Mouse (Mus musculus) fibroblast of lung, adult 2 months (primary cell): ENCODE measurements at regions not wholly inside any gene's neighbourhood (a gene's known extent, or its start where the extent isn't known, plus 50 kb on each side); places are given as distances from the start of the nearest gene placed in this dataset.
"Not testable (repeated sequence)": the region's sequence is repeated elsewhere in the genome, so short reads cannot be mapped to it uniquely, and the experiment has no call there.

Experiments used
- DNase-seq: peaks from one replicate; pipeline ENCODE4 v3.0.0-alpha.2; 2011; ENCODE audit warnings: low read depth

DNA sequence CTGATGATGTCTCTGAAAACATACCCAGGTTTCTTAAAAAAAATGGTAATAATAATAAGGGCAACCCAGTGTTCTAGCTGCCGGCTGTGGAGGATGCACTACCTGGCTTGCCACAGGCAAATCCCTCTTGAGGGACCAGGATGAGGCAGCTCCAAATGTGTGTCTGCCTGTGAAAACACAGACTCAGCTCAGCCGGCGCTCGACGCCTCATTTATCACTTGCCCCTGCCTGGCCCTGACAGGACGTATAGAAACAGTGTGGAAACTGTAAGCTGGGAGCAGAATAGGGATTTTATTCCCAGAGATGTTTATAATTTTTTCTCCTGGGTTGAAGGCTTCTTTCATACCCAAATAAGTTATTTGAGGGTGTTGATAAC is 167.2 kb upstream of the Sulf2 start:
- no peak for DNase-seq

DNA sequence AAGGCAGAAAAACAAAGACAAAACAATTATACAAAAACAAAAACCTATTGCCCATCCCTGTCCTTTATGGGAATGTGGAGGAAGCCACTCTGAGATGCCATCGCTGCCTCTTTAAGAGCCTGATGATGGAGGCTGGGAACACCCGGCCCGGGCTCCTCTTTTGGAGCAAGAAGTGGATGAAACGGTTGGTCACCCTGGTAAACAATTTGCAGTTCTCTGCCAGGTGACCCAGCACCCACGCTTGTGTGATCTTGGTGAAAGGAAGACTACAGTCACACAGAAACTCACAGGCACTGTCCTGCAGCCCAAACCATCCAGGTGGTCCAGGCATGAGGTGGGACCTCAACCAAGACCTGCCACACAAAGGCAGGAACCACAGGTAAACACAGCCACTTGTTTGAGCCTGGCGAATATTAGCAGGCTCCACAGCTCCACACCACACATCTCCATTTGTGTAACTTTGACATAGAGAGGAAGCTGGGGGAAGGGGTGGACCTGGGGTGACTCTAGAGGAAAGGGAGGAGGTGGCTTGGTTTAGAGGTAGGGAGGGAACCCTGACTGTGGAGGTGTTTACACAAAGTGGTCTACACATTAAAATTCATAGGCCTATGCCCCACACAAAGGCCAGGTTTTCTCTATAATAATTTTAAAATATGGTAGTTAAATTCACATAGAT is 166.7 kb upstream of the Sulf2 start:
- no peak for DNase-seq

DNA sequence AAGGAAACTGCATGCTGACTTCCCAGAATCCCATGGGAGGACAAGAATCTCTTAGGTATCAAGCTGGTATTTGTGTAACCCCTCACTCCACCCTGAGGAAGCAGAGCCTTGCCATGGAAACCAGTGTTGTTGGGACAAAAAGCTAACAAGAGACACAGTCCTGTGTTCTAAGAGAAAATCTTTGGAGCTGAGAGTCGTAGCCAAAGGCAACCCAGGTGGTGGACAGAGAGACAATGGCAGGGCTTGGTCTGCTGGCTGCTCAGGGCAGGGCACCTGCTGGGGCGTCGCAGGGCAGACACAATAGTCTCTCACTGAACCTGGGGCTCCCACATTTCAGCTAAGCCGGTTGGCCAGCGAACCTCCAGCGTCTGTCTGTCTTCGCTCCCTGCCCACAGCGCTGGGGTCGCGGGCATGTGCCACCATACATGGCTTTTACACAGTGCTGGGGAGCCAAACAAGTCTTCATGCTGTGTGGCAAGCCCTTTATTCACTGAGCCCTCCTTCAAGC is 161.0 kb upstream of the Sulf2 start:
- DNase-seq = no peak

DNA sequence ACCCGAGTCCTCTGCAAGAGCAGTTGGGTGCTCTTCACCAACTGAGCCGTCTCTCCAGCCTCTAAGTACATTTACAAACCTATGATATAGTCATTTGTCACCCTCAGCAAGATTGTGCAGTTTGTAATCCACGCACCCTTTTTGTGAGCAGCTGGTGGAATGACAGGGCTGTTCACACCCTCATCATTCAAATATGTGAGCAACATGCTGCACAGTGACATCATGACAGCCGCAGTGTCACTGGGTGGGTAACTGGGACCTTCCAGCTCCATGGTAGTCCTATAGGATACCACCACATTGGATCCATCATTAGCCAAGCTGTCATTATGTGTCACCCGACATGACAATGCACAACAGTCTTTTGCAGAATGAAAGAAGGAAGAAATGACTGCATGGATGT is 155.0 kb upstream of the Sulf2 start:
- no peak for DNase-seq

DNA sequence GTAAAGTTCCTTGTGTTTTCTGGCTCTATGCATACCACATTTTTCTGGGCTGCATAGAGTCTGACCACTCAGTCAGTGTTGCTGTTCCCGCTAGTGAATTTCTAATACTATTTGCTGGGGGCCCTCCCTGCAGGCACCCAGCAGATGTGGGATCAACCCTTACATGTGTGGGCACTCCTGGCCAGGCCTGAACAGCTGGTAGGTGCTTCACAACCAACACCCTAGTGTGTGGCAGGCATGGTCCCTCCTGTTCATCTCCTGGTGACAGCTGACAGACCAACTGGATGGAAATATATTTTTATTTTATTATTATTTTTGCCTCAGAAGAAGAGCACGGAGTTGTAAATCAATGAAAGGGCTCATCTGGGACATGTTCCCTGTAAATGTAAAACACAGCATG is 154.4 kb upstream of the Sulf2 start:
- no peak for DNase-seq

DNA sequence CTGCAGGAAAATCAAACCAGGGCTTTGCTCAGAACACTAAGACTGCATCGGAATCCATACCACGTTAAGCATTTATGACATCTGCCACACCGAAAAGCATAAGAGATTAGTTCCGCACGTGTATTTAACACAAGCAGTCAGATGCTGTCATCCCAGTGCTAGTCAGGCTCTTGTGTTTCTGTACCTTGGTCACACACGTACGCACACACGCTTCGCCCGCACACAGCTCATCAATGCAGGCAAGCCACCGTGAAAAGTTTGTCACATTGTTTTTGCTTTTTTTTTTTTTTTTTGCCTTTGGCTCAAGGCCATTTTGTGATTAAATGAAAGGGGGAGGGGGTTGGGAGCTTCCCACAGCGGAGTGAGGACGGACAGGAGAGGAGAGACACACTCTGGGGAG is 152.1 kb upstream of the Sulf2 start:
- DNase-seq = no peak

DNA sequence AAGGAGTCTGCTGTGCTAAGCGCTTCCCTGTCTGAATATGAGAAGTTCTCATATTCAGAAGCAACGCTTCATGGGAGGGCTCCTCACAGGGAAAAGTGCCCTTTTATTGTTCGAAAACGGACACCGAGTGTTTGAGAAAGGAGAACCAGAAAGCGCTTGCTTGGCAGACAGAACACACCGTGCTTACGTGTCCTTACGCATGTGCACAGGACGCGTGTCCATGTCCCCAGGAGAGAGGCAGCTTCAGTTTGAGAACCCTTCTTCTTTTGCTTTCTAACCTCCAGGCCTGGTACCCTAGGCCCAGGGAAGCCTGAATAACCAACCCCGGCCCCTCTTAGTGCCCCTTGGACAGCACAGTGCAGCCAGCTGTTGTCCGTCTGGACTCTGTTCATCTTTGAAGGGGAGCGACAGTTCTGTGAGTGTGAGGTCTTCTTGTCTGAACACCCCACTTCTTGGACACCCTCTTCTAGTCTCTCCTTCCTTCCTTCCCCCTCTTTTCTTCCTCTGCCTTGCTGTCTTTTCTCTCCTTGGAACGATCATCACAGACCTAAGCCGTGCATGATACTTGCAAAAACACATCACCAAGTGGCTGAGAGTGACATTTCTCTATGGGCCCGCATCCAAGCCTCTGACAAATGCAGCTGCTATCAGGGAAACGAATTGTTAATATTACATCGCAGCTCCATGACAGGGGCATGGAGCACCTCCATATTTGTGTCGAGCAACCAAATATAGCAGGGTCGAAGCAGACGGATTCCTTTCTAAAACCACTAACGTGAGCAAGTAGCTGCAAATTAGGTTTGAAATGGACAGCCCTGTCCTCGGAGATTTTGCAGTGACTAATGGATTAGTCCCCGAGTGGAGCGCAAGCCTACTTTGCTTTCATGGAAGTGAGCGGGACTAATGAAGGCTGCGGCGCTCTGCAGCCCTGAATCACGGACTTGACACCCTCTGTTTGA is 149.9 kb upstream of the Sulf2 start:
- DNase-seq = no peak

DNA sequence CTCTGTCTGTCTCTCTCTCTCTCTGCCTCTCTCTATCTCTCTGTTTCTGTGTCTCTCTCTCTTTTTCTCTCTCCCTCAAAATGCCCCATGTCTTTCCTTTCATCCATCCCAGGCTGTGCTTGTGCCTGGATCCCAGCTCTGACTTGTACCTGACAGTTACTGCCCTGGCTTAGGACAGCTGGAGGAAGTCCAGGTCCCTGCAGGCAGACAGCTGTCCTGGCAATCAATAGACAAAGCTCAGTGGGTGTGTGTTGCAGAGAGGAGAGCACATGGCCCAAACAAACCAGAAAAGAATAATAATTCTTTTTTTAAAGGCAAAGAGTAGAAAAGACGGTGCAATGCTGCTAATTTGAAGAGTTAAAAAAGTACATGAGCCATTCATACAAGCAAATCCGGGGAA is 148.4 kb upstream of the Sulf2 start:
- DNase-seq = no peak

DNA sequence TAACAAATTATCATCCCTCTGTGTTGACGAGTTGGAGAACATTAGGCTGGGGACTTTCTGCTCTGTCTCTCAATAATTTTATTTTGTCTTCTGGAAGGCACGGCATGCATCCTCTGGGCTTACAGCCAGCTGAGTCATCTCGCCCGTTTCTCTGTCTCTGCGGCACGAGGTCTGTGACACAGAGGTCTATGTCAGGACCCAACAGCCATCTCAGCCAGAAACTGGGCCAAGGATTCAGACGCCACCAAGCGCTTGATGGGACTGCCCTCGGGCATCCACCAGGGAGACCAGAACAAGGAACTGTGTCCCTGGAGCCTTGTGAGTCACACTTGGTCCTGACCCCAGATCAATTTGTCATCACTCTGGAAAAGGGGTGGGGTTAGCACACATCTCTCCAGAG is 145.7 kb upstream of the Sulf2 start:
- DNase-seq = peak; percentile 58

DNA sequence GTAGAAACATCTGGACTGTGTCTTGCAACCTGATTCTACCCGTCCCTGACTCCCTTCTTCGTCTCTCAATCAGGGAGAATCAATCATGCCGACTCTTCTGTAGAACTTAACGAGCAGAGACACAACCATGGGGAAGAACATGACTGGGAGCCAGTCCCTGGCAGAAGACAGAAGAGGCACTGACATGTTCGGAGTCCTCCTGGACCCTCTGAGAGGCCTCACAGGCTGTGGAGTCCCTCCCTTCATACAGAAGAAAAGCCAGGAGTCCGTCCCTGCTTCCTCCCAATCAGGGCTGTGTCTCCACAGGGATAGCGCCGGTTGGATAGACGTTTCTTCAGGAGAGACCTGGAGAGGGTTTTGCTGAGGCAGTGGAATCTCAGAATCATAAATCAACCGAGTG is 139.2 kb upstream of the Sulf2 start:
- DNase-seq = no peak

DNA sequence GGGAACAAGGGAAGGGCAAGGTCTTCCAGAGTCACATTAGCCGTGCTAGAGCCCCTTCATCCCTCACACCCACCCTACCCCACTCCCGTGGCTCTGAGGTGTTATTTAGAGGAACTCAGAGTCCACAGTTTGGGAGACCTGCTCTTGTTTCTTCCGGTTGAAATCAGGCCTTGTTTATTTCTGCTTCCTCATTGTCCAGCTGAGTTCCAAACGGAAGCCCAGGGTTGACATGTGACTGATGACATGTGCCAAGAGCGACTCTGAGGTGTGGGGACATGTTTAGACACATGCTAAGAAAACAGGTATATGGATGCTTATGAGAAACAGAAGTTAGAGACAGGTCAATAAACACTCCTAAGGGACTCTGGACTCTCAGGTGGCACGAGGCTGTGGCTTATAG is 137.5 kb upstream of the Sulf2 start:
- no peak for DNase-seq

DNA sequence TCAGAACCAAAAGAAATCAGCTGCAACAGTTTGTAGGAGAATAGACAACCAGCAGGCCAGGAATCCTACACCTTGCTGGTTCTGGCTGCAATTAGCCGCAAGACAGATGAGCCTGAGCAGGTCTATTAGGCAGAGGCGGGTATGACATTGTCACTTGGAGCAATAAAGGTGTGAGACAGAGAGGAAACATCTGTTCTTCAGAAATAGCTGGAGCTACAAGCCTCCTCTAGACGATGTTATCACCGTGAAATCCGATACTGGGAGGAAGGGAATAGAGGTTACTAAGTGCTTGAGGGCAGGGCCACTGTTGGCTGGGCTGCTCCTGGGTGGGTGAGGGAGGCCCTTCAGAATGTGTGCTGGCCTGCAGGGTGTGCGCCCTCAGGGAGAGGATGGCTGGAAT is 135.8 kb upstream of the Sulf2 start:
- DNase-seq = peak; percentile 3

DNA sequence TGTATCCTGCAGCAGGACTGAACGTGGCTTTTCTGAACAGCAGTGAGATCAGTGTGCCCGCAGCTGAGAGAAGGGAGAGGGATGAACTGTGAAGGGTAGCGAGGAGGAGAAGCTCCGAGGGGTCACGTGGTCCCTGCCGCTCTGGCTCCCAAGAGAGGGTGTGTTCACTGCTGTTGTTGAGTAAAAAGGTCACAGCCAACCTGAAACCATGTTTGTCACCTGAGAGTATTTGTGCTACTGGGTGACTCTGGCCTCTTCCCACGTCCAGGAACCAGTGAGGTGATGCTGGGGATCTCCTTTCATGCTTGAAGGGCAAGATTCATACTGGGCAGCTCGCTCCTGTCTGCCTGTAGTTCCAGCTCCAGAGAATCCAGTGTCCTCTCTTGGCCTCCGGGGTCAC is 135.4 kb upstream of the Sulf2 start:
- DNase-seq = no peak

DNA sequence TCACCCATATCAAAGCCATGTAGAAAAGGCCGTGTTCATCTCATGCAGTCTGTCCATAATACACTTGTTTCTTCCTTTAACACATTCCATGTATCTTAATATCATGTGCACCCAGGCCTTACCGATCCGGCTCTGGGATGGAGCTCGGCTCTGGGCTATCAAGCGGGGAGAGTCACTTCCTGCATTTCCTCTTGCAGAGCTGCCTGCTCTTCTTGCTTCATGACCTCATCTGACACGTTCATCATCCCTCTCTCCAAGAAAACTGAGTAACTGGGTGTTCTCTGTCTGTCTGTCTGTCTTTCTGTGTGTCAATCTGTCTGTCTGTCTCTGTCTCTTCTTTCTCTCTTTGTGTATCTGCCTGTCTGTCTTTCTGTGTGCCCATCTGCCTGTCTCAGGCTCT is 133.7 kb upstream of the Sulf2 start:
- no peak for DNase-seq

DNA sequence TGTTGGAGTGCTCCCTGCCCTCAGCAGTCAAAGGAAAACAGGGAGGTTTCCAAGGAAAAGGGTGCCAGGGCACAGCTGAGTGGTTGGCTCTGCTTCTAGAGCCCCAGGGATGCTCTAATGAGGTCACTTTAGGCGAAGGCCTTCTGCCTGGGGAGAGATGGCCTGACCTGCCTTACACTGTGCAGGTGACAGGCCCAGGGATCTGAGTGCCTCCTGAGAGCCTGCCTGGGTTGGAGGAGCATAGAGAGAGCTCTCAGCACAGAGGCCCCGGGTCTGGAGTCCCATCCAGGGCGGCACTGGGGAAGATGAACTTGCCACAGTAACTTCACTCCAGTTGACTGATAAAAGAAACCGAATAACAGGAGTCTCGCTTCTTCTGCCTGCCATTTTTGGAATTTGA is 125.7 kb upstream of the Sulf2 start:
- DNase-seq = not testable (repeated sequence)

DNA sequence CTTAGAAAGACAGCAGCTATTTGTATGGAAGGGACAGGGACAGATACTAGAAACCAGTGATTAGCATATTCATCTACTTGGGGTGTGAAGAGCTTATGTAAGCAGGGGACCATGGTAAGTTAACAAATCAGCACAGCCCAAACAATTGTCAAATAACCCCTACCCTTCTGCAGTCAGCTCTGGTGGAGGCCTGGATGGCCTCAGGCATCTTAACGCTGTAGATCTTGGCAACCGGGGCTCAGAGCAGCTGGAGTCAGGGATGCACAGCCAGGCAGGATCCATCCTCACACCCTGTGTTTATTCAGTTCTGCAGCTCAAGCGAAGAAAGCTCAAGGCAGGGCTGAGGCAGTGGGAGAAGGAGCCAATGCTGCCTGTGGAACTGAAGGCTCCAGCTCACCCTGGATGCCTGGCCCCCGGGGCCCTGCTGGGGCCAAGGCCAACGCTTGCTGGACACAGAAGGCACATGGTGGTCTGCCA is 125.2 kb upstream of the Sulf2 start:
- DNase-seq = no peak

DNA sequence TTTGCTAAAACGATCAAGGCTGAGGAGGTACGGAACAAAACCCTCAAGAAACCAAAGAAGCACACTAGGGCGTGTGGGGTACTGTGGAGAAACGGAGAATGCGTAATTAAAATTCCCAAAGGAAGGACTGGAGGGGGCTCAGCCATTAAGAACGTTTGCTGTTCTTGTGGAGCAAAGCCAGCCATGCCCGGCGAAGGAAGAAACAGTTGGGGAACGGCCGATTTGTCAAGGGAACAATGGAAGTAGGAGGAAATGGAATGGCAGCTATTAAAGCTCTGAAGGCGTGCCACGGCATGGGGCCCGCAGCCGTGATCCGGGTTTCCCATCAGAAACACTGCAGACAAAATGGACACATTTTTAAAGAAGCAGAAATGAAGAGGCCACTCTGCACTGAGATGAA is 124.2 kb upstream of the Sulf2 start:
- DNase-seq = no peak

DNA sequence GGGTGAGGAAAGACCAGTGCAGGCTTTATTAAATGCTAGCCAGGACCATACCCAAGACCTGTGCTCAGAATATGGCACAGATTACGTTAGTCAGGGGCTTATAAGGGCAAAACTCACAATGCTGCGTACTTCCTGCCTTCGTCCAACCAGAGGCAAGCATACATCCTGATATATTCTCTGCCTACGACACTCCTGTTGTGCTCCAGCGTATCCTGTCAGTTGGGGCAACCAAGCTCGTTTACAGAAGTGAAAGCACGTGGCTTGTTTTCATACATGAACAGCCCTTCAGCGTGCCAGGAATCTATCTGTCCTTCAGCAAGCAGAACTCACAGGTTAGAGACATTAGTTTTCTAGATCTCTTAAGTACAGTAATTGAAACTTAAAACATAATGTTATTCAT is 119.9 kb upstream of the Sulf2 start:
- no peak for DNase-seq

DNA sequence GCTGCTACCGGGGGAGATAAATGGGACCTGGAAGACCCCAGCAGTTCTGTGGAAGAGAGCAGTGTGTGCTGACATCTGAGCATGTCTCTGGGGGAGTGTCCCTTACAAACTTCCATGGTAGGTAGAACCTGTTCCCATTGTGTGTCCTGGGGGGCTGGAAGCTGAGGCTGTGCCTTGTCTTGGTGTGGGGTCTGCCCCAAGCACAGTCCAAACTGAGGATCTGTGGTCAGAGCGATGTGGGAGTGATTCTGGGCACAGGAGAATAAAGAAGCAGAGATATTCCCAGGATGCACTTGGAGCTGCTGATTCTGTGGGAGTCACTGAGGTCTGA is 118.5 kb upstream of the Sulf2 start:
- DNase-seq = no peak

DNA sequence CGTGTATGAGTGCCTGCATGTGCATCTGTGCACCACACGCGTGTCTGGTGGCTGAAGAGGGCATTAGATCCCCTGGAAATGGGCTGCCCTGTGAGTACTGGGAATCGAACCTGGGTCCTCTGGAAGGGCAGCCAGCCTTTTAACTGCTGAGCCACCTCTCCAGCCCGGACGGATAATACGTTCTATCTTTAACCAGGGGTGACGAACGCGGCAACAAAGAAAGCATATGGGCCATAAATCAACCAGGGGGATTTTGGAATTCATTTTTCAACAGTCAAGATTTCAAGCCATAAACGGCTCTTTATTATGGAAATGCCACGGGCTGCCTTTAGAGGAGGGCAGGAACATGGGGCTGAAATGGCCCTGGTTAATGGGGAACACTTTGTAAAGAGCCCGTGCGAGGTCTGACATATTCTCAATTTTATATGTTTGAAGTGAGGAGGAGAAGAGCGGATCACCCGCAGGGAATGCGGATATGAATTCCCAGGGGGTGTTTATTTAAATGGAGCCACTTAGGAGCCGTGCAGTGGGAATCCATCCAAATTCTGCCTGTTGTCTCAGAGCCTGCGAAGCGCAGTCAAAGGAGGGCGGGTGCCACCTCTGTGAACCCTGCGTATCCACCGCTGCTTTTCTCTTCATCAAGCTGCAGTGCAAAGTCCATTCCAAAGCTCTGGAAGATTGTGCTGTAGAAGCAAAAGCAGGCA is 118.0 kb upstream of the Sulf2 start:
- no peak for DNase-seq

DNA sequence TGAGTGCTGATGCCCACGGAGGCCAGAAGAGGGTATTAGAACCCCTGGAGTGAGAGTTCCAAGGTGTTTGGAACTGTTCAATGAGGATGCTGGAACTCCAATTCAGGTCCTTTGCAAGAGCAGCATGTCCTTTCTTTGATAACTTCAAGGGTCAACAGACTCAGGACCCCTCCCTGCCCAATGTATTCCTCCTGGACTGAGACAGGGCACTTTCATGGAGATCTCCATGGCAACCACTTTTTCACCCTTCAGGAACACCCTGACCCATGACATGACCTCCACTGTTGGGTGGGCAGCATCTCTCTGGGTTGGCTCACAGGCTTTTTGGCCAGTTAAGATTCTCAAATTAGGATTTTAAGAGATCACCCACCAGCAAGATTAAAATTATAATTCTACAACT is 117.4 kb upstream of the Sulf2 start:
- no peak for DNase-seq

DNA sequence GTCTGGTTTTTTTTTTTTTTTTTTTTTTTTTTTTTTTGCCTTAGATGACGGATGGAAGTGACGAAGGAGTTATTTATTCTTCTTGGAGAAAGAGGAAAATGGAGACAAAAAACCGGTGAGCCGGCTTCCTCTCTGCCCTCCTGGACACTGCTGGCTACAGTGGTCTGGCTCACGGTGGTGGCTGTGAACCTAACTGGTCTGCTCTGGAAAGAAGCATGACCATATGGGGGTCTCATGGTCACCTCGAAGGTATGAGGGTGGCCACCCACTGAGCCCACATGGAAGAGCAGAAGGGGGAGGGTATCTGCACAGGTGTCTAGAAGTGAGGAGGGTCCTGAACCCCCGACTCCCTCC is 116.7 kb upstream of the Sulf2 start:
- no peak for DNase-seq
